Mouse (Mus musculus): ENCODE measurements around the gene Scd2. TPM values are rescaled to one million over a fixed set of nuclear protein-coding genes. Genes with fewer than 3 reads are reported as not detected.

Scd2 gene
- total RNA-seq, 1 experiment: 284 TPM

DNA sequence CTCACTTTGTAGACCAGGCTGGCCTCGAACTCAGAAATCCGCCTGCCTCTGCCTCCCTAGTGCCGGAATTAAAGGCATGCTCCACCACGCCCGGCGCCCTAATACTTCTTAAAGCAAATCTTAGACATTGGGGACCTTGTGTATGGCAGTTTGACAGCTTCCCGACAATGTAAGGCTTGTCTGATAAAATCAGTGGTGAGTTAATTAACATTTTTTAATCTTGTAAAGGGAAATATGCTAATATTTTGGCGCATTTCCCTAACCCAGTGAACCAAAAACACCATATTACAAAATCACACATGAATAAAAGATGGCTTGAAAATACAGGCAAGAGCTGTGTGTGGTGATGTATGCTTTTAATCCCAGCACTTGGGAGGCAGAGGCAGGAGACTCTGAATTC lies 7.9 kb upstream of the Scd2 start:
- in situ Hi-C loops (cut with MboI; ENCODE audit: low sequenced_read_pairs in 2 of 2, unreplicated experiment in 2 of 2): no loop called here
- Histone ChIP-seq H3K9me3 (ENCODE audit: control insufficient read depth, insufficient read depth, low read depth, low read length) (no peaks in the 10 kb centered on the region), H3K4me1 (ENCODE audit: control insufficient read depth in 2 of 2, insufficient read depth in 2 of 2, low read length in 2 of 2, poor library complexity in 1 of 2) (peaks cover 18 to 21% of the 10 kb centered on the region in 2 experiments), H3K9ac (ENCODE audit: insufficient read depth, low read depth, low read length, poor library complexity, severe bottlenecking) (no peak overlapping the region), H3K4me3 (ENCODE audit: insufficient read depth in 1 of 2, low read depth in 1 of 2, low read length in 2 of 2, poor library complexity in 1 of 2, severe bottlenecking in 1 of 2) (no peak overlapping the region), H3K27ac (ENCODE audit: insufficient read depth, low read depth, low read length, poor library complexity, severe bottlenecking) (no peak overlapping the region), H3K36me3 (ENCODE audit: control insufficient read depth, insufficient read depth, low read length, poor library complexity, severe bottlenecking) (no peaks in the 10 kb centered on the region)
- DNase-seq (ENCODE audit: low read depth, low spot score): no peak
- no peak for TF ChIP-seq HCFC1 (IDR thresholded peaks at IDR 0.05; ENCODE audit: borderline replicate concordance, insufficient read depth, low read length)
- no peak for TF ChIP-seq ZC3H11A (IDR thresholded peaks at IDR 0.05; ENCODE audit: borderline replicate concordance, low read depth, low read length)
- no peak for TF ChIP-seq MAFK (IDR thresholded peaks at IDR 0.05; ENCODE audit: insufficient read depth, low read depth, low read length)
- TF ChIP-seq CHD2 (IDR thresholded peaks at IDR 0.05; ENCODE audit: low read depth, low read length): no peak
- no peak for TF ChIP-seq ZNF384 (IDR thresholded peaks at IDR 0.05; ENCODE audit: low read depth, low read length)

DNA sequence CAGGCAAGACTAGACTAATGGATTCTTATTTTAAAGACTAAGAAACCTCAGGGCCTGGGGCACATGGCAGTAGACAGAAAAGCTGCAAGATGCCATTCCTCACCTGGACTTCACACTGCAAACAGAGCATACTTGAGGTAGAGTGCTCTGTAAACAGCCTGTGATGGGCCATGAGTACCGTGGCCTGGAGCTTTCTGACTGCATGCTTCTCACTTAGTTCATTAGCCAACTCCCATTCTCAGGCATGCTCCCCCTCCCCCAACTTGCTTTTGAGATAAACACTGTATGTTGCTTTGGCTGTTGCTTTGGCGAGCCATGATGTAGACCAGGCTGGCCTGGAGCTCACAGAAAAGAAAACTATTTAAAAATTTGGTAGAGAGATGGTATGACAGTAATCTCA lies 7.4 kb upstream of the Scd2 start:
- Histone ChIP-seq H3K4me3 (ENCODE audit: insufficient read depth in 1 of 2, low read depth in 1 of 2, low read length in 2 of 2, poor library complexity in 1 of 2, severe bottlenecking in 1 of 2) (0 out of 4 replicates have a peak overlapping the region, but pooled peaks of 1 of the 2 experiments have one; percentile 7), H3K9ac (ENCODE audit: insufficient read depth, low read depth, low read length, poor library complexity, severe bottlenecking) (peak overlapping the region; percentile 9; the same call in 1 of the 2 replicates), H3K36me3 (ENCODE audit: control insufficient read depth, insufficient read depth, low read length, poor library complexity, severe bottlenecking) (no peaks in the 10 kb centered on the region), H3K9me3 (ENCODE audit: control insufficient read depth, insufficient read depth, low read depth, low read length) (no peaks in the 10 kb centered on the region), H3K4me1 (ENCODE audit: control insufficient read depth in 2 of 2, insufficient read depth in 2 of 2, low read length in 2 of 2, poor library complexity in 1 of 2) (peaks cover 18 to 21% of the 10 kb centered on the region in 2 experiments), H3K27ac (ENCODE audit: insufficient read depth, low read depth, low read length, poor library complexity, severe bottlenecking) (no peak overlapping the region)
- TF ChIP-seq MAFK (IDR thresholded peaks at IDR 0.05; ENCODE audit: insufficient read depth, low read depth, low read length) (no peak), ZC3H11A (IDR thresholded peaks at IDR 0.05; ENCODE audit: borderline replicate concordance, low read depth, low read length) (no peak), CHD2 (IDR thresholded peaks at IDR 0.05; ENCODE audit: low read depth, low read length) (no peak), ZNF384 (IDR thresholded peaks at IDR 0.05; ENCODE audit: low read depth, low read length) (no peak), HCFC1 (IDR thresholded peaks at IDR 0.05; ENCODE audit: borderline replicate concordance, insufficient read depth, low read length) (no peak)
- in situ Hi-C loops (cut with MboI; ENCODE audit: low sequenced_read_pairs in 2 of 2, unreplicated experiment in 2 of 2): no loop called here
- no peak for DNase-seq (ENCODE audit: low read depth, low spot score)

GRCm38 (mm10) chr19:44287415-44288110 lies 5.9 kb upstream of the Scd2 start:
- H3K4me1 ChIP-seq (ENCODE audit: control insufficient read depth in 2 of 2, insufficient read depth in 2 of 2, low read length in 2 of 2, poor library complexity in 1 of 2): peaks cover 11 to 26% of the 10 kb centered on the region in 2 experiments
- H3K9ac ChIP-seq (ENCODE audit: insufficient read depth, low read depth, low read length, poor library complexity, severe bottlenecking): no peak overlapping the region
- no peaks in the 10 kb centered on the region for H3K36me3 ChIP-seq (ENCODE audit: control insufficient read depth, insufficient read depth, low read length, poor library complexity, severe bottlenecking)
- in situ Hi-C loops (cut with MboI; ENCODE audit: low sequenced_read_pairs in 2 of 2, unreplicated experiment in 2 of 2): no loop called here
- TF ChIP-seq ZC3H11A (IDR thresholded peaks at IDR 0.05; ENCODE audit: borderline replicate concordance, low read depth, low read length) (no peak), ZNF384 (IDR thresholded peaks at IDR 0.05; ENCODE audit: low read depth, low read length) (no peak), HCFC1 (IDR thresholded peaks at IDR 0.05; ENCODE audit: borderline replicate concordance, insufficient read depth, low read length) (no peak), CHD2 (IDR thresholded peaks at IDR 0.05; ENCODE audit: low read depth, low read length) (no peak), MAFK (IDR thresholded peaks at IDR 0.05; ENCODE audit: insufficient read depth, low read depth, low read length) (no peak)
- no peak for DNase-seq (ENCODE audit: low read depth, low spot score)
- no peak overlapping the region for H3K4me3 ChIP-seq (ENCODE audit: insufficient read depth in 1 of 2, low read depth in 1 of 2, low read length in 2 of 2, poor library complexity in 1 of 2, severe bottlenecking in 1 of 2)
- H3K27ac ChIP-seq (ENCODE audit: insufficient read depth, low read depth, low read length, poor library complexity, severe bottlenecking): no peak overlapping the region
- no peaks in the 10 kb centered on the region for H3K9me3 ChIP-seq (ENCODE audit: control insufficient read depth, insufficient read depth, low read depth, low read length)

DNA sequence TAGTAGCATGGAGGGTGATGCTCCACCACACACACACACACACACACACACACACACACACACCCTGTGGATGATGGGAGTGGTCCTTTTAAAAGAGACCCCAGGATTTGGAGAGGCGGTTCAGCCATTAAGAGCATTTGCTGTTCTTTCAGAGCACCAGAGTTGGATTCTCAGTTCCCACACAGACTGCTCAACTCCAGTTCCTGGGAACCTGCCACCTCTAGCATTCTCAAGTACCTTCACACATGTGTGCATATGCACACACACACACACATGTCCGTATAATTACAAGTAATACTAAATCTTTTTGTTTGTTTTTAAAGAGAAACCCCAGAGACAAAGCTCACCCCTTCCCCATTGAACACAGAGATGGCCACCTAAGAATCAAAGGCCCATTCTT lies 1.4 kb upstream of the Scd2 start:
- H3K27ac ChIP-seq (ENCODE audit: insufficient read depth, low read depth, low read length, poor library complexity, severe bottlenecking): no peak overlapping the region
- H3K4me3 ChIP-seq (ENCODE audit: insufficient read depth in 1 of 2, low read depth in 1 of 2, low read length in 2 of 2, poor library complexity in 1 of 2, severe bottlenecking in 1 of 2): no peak overlapping the region
- in situ Hi-C loops (cut with MboI; ENCODE audit: low sequenced_read_pairs in 2 of 2, unreplicated experiment in 2 of 2): no loop called here
- DNase-seq (ENCODE audit: low read depth, low spot score): no peak
- peaks cover 0 to 19% of the 10 kb centered on the region in 2 experiments; a peak in 2 of 4 replicates for H3K4me1 ChIP-seq (ENCODE audit: control insufficient read depth in 2 of 2, insufficient read depth in 2 of 2, low read length in 2 of 2, poor library complexity in 1 of 2)
- H3K9ac ChIP-seq (ENCODE audit: insufficient read depth, low read depth, low read length, poor library complexity, severe bottlenecking): no peak overlapping the region
- H3K36me3 ChIP-seq (ENCODE audit: control insufficient read depth, insufficient read depth, low read length, poor library complexity, severe bottlenecking): peaks cover 23% of the 10 kb centered on the region
- no peaks in the 10 kb centered on the region for H3K9me3 ChIP-seq (ENCODE audit: control insufficient read depth, insufficient read depth, low read depth, low read length)
- TF ChIP-seq ZC3H11A (IDR thresholded peaks at IDR 0.05; ENCODE audit: borderline replicate concordance, low read depth, low read length) (no peak), MAFK (IDR thresholded peaks at IDR 0.05; ENCODE audit: insufficient read depth, low read depth, low read length) (no peak), ZNF384 (IDR thresholded peaks at IDR 0.05; ENCODE audit: low read depth, low read length) (no peak), CHD2 (IDR thresholded peaks at IDR 0.05; ENCODE audit: low read depth, low read length) (no peak), HCFC1 (IDR thresholded peaks at IDR 0.05; ENCODE audit: borderline replicate concordance, insufficient read depth, low read length) (no peak)
